Mouse (Mus musculus): ENCODE measurements at regions not wholly inside any gene's neighbourhood (a gene's known extent, or its start where the extent isn't known, plus 50 kb on each side); places are given as distances from the start of the nearest gene placed in this dataset.

- Histone ChIP-seq H3K27me3 (ENCODE audit: control insufficient read depth, insufficient read depth, low read length) (no peaks in the 10 kb centered on the region), H3K9ac (ENCODE audit: low read depth, low read length) (no peak overlapping the region), H3K79me2 (replicated peaks; ENCODE audit: control insufficient read depth, insufficient read depth, low read length) (no peaks in the 10 kb centered on the region), H3K36me3 (ENCODE audit: control insufficient read depth, insufficient read depth, low read length) (no peaks in the 10 kb centered on the region), H3K27ac (no peak overlapping the region), H3K4me3 (no peak overlapping the region), H3K4me1 (ENCODE audit: control insufficient read depth, insufficient read depth, low read length) (no peaks in the 10 kb centered on the region)
- TF ChIP-seq POLR2A (IDR thresholded peaks at IDR 0.05; ENCODE audit: insufficient read depth, low read depth, low read length) (no peak), EP300 (IDR thresholded peaks at IDR 0.05; ENCODE audit: insufficient read depth, low read depth, low read length) (no peak), CTCF (IDR thresholded peaks at IDR 0.05) (no peak)
- intact Hi-C loops (cut with DNase I), result no loop called here
- no peak for DNase-seq
- WGBS, result 72% methylated on average over 14 of the region's 14 CpGs
Measured at GRCm38 (mm10) chr3:8284655-8285428, 1325.0 kb downstream of the Zfp704 start.

GRCm38 (mm10) chr3:8282411-8282810 lies 1327.5 kb downstream of the Zfp704 start:
- Histone ChIP-seq H3K27ac (no peak overlapping the region), H3K27me3 (ENCODE audit: control insufficient read depth, insufficient read depth, low read length) (no peaks in the 10 kb centered on the region), H3K79me2 (replicated peaks; ENCODE audit: control insufficient read depth, insufficient read depth, low read length) (no peaks in the 10 kb centered on the region), H3K4me1 (ENCODE audit: control insufficient read depth, insufficient read depth, low read length) (no peaks in the 10 kb centered on the region), H3K9ac (ENCODE audit: low read depth, low read length) (no peak overlapping the region), H3K36me3 (ENCODE audit: control insufficient read depth, insufficient read depth, low read length) (no peaks in the 10 kb centered on the region), H3K4me3 (no peak overlapping the region)
- TF ChIP-seq CTCF (IDR thresholded peaks at IDR 0.05) (no peak), POLR2A (IDR thresholded peaks at IDR 0.05; ENCODE audit: insufficient read depth, low read depth, low read length) (no peak), EP300 (IDR thresholded peaks at IDR 0.05; ENCODE audit: insufficient read depth, low read depth, low read length) (no peak)
- intact Hi-C loops (cut with DNase I), result no loop called here
- 65% methylated on average over 2 of the region's 2 CpGs for WGBS
- DNase-seq, result no peak

- no peak for TF ChIP-seq POLR2A (IDR thresholded peaks at IDR 0.05; ENCODE audit: insufficient read depth, low read depth, low read length)
- no peak for TF ChIP-seq EP300 (IDR thresholded peaks at IDR 0.05; ENCODE audit: insufficient read depth, low read depth, low read length)
- no peak for TF ChIP-seq CTCF (IDR thresholded peaks at IDR 0.05)
Measured at GRCm38 (mm10) chr3:8276661-8277060, 1333.2 kb downstream of the Zfp704 start.

DNA sequence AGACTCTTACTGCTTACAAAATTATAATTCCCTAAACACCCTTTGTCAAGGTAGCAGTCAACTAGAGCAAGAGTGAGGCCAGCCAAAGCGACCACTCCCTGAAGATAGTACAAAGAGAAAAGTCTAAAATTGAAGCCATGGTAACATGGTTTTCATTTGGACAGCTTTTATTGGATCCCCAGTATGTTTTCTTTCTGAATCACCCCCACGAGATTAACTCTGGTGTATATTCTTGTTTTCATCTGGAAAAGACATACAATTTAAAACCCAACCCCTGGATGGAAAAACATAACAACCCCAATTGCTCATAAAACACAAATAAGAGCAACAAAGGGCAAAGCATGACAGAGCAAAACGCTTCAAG lies 1339.0 kb downstream of the Zfp704 start:
- no peaks in the 10 kb centered on the region for H3K4me1 ChIP-seq (ENCODE audit: control insufficient read depth, insufficient read depth, low read length)
- no peak overlapping the region for H3K27ac ChIP-seq
- no peak overlapping the region for H3K9ac ChIP-seq (ENCODE audit: low read depth, low read length)
- no peaks in the 10 kb centered on the region for H3K27me3 ChIP-seq (ENCODE audit: control insufficient read depth, insufficient read depth, low read length)
- 60% methylated on average over 3 of the region's 3 CpGs for WGBS
- TF ChIP-seq EP300 (IDR thresholded peaks at IDR 0.05; ENCODE audit: insufficient read depth, low read depth, low read length) (no peak), POLR2A (IDR thresholded peaks at IDR 0.05; ENCODE audit: insufficient read depth, low read depth, low read length) (no peak), CTCF (IDR thresholded peaks at IDR 0.05) (no peak)
- no peaks in the 10 kb centered on the region for H3K79me2 ChIP-seq (replicated peaks; ENCODE audit: control insufficient read depth, insufficient read depth, low read length)
- no peak for DNase-seq
- intact Hi-C loops (cut with DNase I), result no loop called here
- no peaks in the 10 kb centered on the region for H3K36me3 ChIP-seq (ENCODE audit: control insufficient read depth, insufficient read depth, low read length)
- H3K4me3 ChIP-seq, result no peak overlapping the region

More at GRCm38 (mm10) chr3:8276661-8277060, 1333.2 kb downstream of the Zfp704 start:
- intact Hi-C loops (cut with DNase I), result no loop called here
- 58% methylated on average over 1 of the region's 1 CpGs for WGBS
- no peak for DNase-seq
- H3K27me3 ChIP-seq (ENCODE audit: control insufficient read depth, insufficient read depth, low read length), result no peaks in the 10 kb centered on the region
- H3K4me1 ChIP-seq (ENCODE audit: control insufficient read depth, insufficient read depth, low read length), result no peaks in the 10 kb centered on the region
- no peak overlapping the region for H3K27ac ChIP-seq
- H3K36me3 ChIP-seq (ENCODE audit: control insufficient read depth, insufficient read depth, low read length), result no peaks in the 10 kb centered on the region
- no peak overlapping the region for H3K4me3 ChIP-seq
- no peaks in the 10 kb centered on the region for H3K79me2 ChIP-seq (replicated peaks; ENCODE audit: control insufficient read depth, insufficient read depth, low read length)
- H3K9ac ChIP-seq (ENCODE audit: low read depth, low read length), result no peak overlapping the region

GRCm38 (mm10) chr3:8270009-8270934 lies 1339.6 kb downstream of the Zfp704 start:
- Histone ChIP-seq H3K4me1 (ENCODE audit: control insufficient read depth, insufficient read depth, low read length) (no peaks in the 10 kb centered on the region), H3K9ac (ENCODE audit: low read depth, low read length) (no peak overlapping the region), H3K36me3 (ENCODE audit: control insufficient read depth, insufficient read depth, low read length) (no peaks in the 10 kb centered on the region), H3K27ac (no peak overlapping the region), H3K79me2 (replicated peaks; ENCODE audit: control insufficient read depth, insufficient read depth, low read length) (no peaks in the 10 kb centered on the region), H3K4me3 (no peak overlapping the region), H3K27me3 (ENCODE audit: control insufficient read depth, insufficient read depth, low read length) (no peaks in the 10 kb centered on the region)
- DNase-seq, result no peak
- no peak for TF ChIP-seq EP300 (IDR thresholded peaks at IDR 0.05; ENCODE audit: insufficient read depth, low read depth, low read length)
- TF ChIP-seq CTCF (IDR thresholded peaks at IDR 0.05), result no peak
- TF ChIP-seq POLR2A (IDR thresholded peaks at IDR 0.05; ENCODE audit: insufficient read depth, low read depth, low read length), result no peak
- intact Hi-C loops (cut with DNase I), result no loop called here
- 61% methylated on average over 1 of the region's 1 CpGs for WGBS

- no peak overlapping the region for H3K4me3 ChIP-seq
- H3K27ac ChIP-seq, result no peak overlapping the region
- intact Hi-C loops (cut with DNase I), result no loop called here
- WGBS, result 69% methylated on average over 3 of the region's 3 CpGs
- H3K36me3 ChIP-seq (ENCODE audit: control insufficient read depth, insufficient read depth, low read length), result no peaks in the 10 kb centered on the region
- no peak for DNase-seq
- H3K79me2 ChIP-seq (replicated peaks; ENCODE audit: control insufficient read depth, insufficient read depth, low read length), result no peaks in the 10 kb centered on the region
- H3K9ac ChIP-seq (ENCODE audit: low read depth, low read length), result no peak overlapping the region
- no peak for TF ChIP-seq POLR2A (IDR thresholded peaks at IDR 0.05; ENCODE audit: insufficient read depth, low read depth, low read length)
- TF ChIP-seq EP300 (IDR thresholded peaks at IDR 0.05; ENCODE audit: insufficient read depth, low read depth, low read length), result no peak
- no peak for TF ChIP-seq CTCF (IDR thresholded peaks at IDR 0.05)
- H3K4me1 ChIP-seq (ENCODE audit: control insufficient read depth, insufficient read depth, low read length), result no peaks in the 10 kb centered on the region
- H3K27me3 ChIP-seq (ENCODE audit: control insufficient read depth, insufficient read depth, low read length), result no peaks in the 10 kb centered on the region
Measured at GRCm38 (mm10) chr3:8265783-8266182, 1344.1 kb downstream of the Zfp704 start.

Measured in heart, adult 2 months (tissue).